Mouse (Mus musculus) heart, adult 2 months (tissue): ENCODE data around the gene Ddx58. TPM values are rescaled to one million over a fixed set of nuclear protein-coding genes. Genes with fewer than 3 reads are reported as not detected.

Experiments used
- DNase-seq, 2 experiments: peaks; one replicate each; pipeline ENCODE4 v3.0.0; 2021
- H3K27ac ChIP-seq: fragments of 200-600 bp; 2 replicates; pipeline ENCODE4 v1.8.1; 2022
- H3K27me3 ChIP-seq: fragments of 200-500 bp; 2 replicates; pipeline ENCODE4 v1.6.1; 2012; ENCODE audit warnings: mild to moderate bottlenecking, low read length, inconsistent platforms, mixed read lengths; ENCODE audit not compliant: control insufficient read depth, insufficient read depth
- H3K36me3 ChIP-seq: fragments of 200-500 bp; 2 replicates; pipeline ENCODE4 v1.6.1; 2012; ENCODE audit warnings: low read length, inconsistent platforms; ENCODE audit not compliant: control insufficient read depth, insufficient read depth
- H3K4me1 ChIP-seq: fragments of 200-500 bp; 2 replicates; pipeline ENCODE4 v1.6.1; 2011; ENCODE audit warnings: low read length; ENCODE audit not compliant: control insufficient read depth, insufficient read depth
- H3K4me3 ChIP-seq: fragments of 200-600 bp; 2 replicates; pipeline ENCODE4 v1.8.1; 2022
- H3K79me2 ChIP-seq: fragments of 200-500 bp; replicated peaks from 2 replicates; pipeline ENCODE4 v1.6.1; 2012; ENCODE audit warnings: mild to moderate bottlenecking, inconsistent platforms, low read length, moderate library complexity, mixed read lengths; ENCODE audit not compliant: control insufficient read depth, insufficient read depth
- H3K9ac ChIP-seq: fragments of 200-500 bp; 2 replicates; pipeline ENCODE4 v1.6.1; 2012; ENCODE audit warnings: low read depth, mild to moderate bottlenecking, control low read depth, inconsistent platforms, low read length, mixed read lengths
- CTCF ChIP-seq: fragments of 200-600 bp; IDR thresholded peaks from 2 replicates; pipeline ENCODE4 v1.8.1; 2022; ENCODE audit warnings: antibody characterized with exemption, mild to moderate bottlenecking, moderate library complexity
- EP300 ChIP-seq: fragments of 200-500 bp; IDR thresholded peaks from 2 replicates; pipeline ENCODE4 v1.6.1; 2011; ENCODE audit warnings: low read depth, low read length, control low read depth; ENCODE audit not compliant: insufficient read depth
- POLR2A ChIP-seq: fragments of 200-500 bp; IDR thresholded peaks from 2 replicates; pipeline ENCODE4 v1.6.1; 2011; ENCODE audit warnings: mild to moderate bottlenecking, low read depth, low read length, control low read depth; ENCODE audit not compliant: insufficient read depth
- WGBS: fragments of 180-500 bp; shearing (Covaris S2); methylation state at CpG from one replicate; pipeline ENCODE4 v1.1.7; 2018; 5-methylcytosine and 5-hydroxymethylcytosine counted together
- intact Hi-C: fragments of 180-260 bp; cut with DNase I; formaldehyde crosslinking; loops from one replicate; pipeline ENCODE4 v1.15.1; 2025
- polyA plus RNA-seq: library from polyadenylated mRNA; depleted of rRNA; stranded (reverse); fragments of >200 nt; gene quantifications from 2 replicates; pipeline ENCODE4 v1.2.3, GENCODE M21; 2012
- total RNA-seq, 2 experiments: library from RNA; stranded (reverse); gene quantifications; 2 replicates each; pipeline ENCODE4 v1.2.3; 2021

The Ddx58 gene
- total and polyA plus RNA-seq, 3 experiments: 6.4 to 7.7 (median 7.2) TPM

- Histone ChIP-seq H3K27me3 (no peaks in the 10 kb centered on the region), H3K4me3 (no peak overlapping the region), H3K9ac (no peak overlapping the region), H3K36me3 (peaks cover 13% of the 10 kb centered on the region; the same call in 1 of the 2 replicates), H3K79me2 (peaks cover 11% of the 10 kb centered on the region), H3K4me1 (peaks cover 2% of the 10 kb centered on the region), H3K27ac (no peak overlapping the region)
- TF ChIP-seq POLR2A (no peak), CTCF (no peak), EP300 (no peak)
- DNase-seq: no peak
- 50% methylated on average over 1 of the region's 1 CpGs for WGBS
- intact Hi-C loops: no loop called here
Observed at GRCm38 (mm10) chr4:40264321-40264720, 24.7 kb upstream of the Ddx58 start.

DNA sequence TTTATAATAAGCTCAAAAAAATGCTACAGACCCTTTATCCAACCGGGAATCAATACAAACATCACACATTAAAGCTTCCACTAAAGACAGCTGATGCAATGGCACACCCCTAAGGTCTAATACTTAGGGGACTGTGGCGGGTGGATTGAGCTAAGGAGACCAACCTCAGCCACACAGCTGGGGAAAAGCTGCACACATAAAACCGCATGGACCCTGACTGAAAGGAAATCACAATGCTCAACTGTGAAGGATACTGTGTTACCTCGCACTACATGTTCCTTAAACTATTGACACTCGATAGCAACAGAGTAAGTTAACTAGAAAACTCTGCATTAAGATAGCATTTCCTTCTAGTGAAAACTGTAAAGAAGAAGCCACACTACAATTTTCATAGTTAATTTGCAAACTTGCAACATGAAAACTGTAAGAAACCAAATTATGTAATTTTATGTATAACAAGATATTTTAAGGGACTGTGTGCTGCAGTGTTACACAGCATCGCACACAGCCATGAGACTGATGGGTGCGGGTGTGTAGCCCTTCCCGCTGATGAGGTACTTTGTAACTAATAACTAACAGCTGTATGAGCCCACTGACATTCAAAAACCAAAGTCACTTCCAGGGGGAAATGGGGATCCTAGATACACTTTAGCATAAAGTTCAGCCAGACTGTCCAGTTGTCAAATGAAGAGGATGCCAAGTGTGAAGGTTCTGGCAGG is 14.9 kb upstream of the Ddx58 start:
- no peaks in the 10 kb centered on the region for H3K4me1 ChIP-seq
- H3K36me3 ChIP-seq: no peaks in the 10 kb centered on the region
- H3K9ac ChIP-seq: no peak overlapping the region
- 0 out of 2 replicates have a peak, but pooled peaks cover 1% of the 10 kb centered on the region for H3K79me2 ChIP-seq
- 77% methylated on average over 8 of the region's 8 CpGs for WGBS
- DNase-seq: no peak
- H3K27me3 ChIP-seq: no peaks in the 10 kb centered on the region
- intact Hi-C loops: no loop called here
- TF ChIP-seq EP300 (no peak), POLR2A (no peak), CTCF (no peak)
- H3K27ac ChIP-seq: no peak overlapping the region
- H3K4me3 ChIP-seq: no peak overlapping the region

DNA sequence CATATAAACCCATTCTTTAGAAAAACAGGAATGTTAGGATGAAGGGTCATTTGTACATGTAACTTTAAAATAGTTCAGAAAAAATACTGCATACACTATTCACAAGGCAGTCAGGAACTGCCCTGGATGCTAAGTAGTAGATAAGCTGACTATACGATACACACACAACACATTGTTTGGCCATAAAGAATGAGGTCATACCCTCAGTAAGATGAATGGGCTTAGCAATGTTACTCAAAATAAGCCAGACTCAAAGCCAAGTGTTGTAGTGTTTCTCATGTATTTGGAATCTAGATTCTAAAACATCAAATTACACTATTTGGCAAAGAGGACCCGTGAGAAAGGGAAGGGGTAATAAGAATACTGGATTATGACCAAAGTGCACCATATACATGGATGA is 14.1 kb upstream of the Ddx58 start:
- intact Hi-C loops: no loop called here
- Histone ChIP-seq H3K27me3 (no peaks in the 10 kb centered on the region), H3K4me1 (no peaks in the 10 kb centered on the region), H3K27ac (no peak overlapping the region), H3K9ac (no peak overlapping the region), H3K36me3 (no peaks in the 10 kb centered on the region), H3K4me3 (no peak overlapping the region), H3K79me2 (0 out of 2 replicates have a peak, but pooled peaks cover 1% of the 10 kb centered on the region)
- DNase-seq: no peak
- 58% methylated on average over 2 of the region's 2 CpGs for WGBS
- no peak for TF ChIP-seq EP300
- no peak for TF ChIP-seq POLR2A
- no peak for TF ChIP-seq CTCF

- Histone ChIP-seq H3K4me3 (no peak overlapping the region), H3K27ac (no peak overlapping the region), H3K4me1 (no peaks in the 10 kb centered on the region), H3K36me3 (no peaks in the 10 kb centered on the region), H3K9ac (no peak overlapping the region), H3K79me2 (no peaks in the 10 kb centered on the region), H3K27me3 (no peaks in the 10 kb centered on the region)
- TF ChIP-seq POLR2A (no peak), EP300 (no peak), CTCF (no peak)
- WGBS: 80% methylated on average over 5 of the region's 5 CpGs
- intact Hi-C loops: no loop called here
- DNase-seq: no peak
Observed at GRCm38 (mm10) chr4:40250984-40251383, 11.4 kb upstream of the Ddx58 start.

DNA sequence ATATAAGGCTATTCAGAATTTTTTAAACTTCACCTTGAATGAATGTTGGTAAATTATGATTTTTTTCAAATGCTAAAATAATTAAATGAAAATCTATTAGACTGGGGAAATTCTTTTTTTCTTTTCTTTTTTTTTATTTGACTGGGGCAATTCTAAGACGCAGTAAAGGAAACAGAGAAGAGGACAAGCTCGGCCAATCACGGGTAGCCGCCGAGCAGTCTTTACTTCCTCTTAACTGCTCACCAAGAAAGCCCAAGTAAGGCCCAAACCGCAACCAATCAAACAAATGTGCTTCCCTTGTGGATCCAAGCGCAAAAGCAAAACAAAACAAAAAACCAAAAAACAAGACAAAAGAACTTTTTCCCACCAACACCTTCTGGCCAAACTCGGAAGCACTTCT is 4.4 kb upstream of the Ddx58 start:
- peak in 1 of 2 experiments; percentile 26 for DNase-seq
- Histone ChIP-seq H3K79me2 (no peaks in the 10 kb centered on the region), H3K4me3 (no peak overlapping the region), H3K36me3 (no peaks in the 10 kb centered on the region), H3K27ac (no peak overlapping the region), H3K27me3 (no peaks in the 10 kb centered on the region), H3K4me1 (peaks cover 3% of the 10 kb centered on the region), H3K9ac (no peak overlapping the region)
- intact Hi-C loops: no loop called here
- 83% methylated on average over 8 of the region's 8 CpGs for WGBS
- TF ChIP-seq EP300 (no peak), CTCF (no peak), POLR2A (no peak)

GRCm38 (mm10) chr4:40243006-40243405 is 3.4 kb upstream of the Ddx58 start:
- no peak overlapping the region for H3K4me3 ChIP-seq
- TF ChIP-seq POLR2A: no peak
- TF ChIP-seq CTCF: no peak
- no peak for TF ChIP-seq EP300

More at GRCm38 (mm10) chr4:40243006-40243405, 3.4 kb upstream of the Ddx58 start:
- Histone ChIP-seq H3K4me1 (peaks cover 3% of the 10 kb centered on the region), H3K9ac (no peak overlapping the region), H3K36me3 (no peaks in the 10 kb centered on the region), H3K27ac (no peak overlapping the region), H3K27me3 (no peaks in the 10 kb centered on the region), H3K79me2 (no peaks in the 10 kb centered on the region)
- intact Hi-C loops: no loop called here
- no peak for DNase-seq
- WGBS: 83% methylated on average over 4 of the region's 4 CpGs
